Mouse (Mus musculus) limb, embryonic 14.5 days (tissue): ENCODE measurements around the gene Spg21. TPM values are rescaled to one million over a fixed set of nuclear protein-coding genes. Genes with fewer than 3 reads are reported as not detected.
A peak's percentile ranks its signal among the peaks of the same experiment; 100 is the strongest.

ENCODE experiments used
- ATAC-seq: fragments of 200-750 bp; cut with Nextera tagmentation; 2 replicates; pipeline ENCODE4 v1.8.0; 2017; ENCODE audit warnings: low read depth, moderate number of reproducible peaks, moderate TSS enrichment; ENCODE audit not compliant: low FRiP score
- DNase-seq: peaks from one replicate; pipeline ENCODE4 v3.0.0-alpha.2; 2015; ENCODE audit warnings: low spot score
- H3K27ac ChIP-seq: fragments of 300-500 bp; sonication (generic); replicated peaks from 2 replicates; pipeline ENCODE4 v1.5.1; 2014; ENCODE audit warnings: low read depth, mild to moderate bottlenecking, low read length, moderate library complexity, mixed read lengths
- H3K27me3 ChIP-seq: fragments of 300-500 bp; sonication (generic); 2 replicates; pipeline ENCODE4 v1.6.1; 2014; ENCODE audit warnings: low read length, mixed read lengths; ENCODE audit not compliant: control insufficient read depth, insufficient read depth
- H3K36me3 ChIP-seq: fragments of 300-500 bp; sonication (generic); 2 replicates; pipeline ENCODE4 v1.6.1; 2014; ENCODE audit warnings: mild to moderate bottlenecking, low read length, moderate library complexity, mixed read lengths; ENCODE audit not compliant: control insufficient read depth, insufficient read depth
- H3K4me1 ChIP-seq: fragments of 300-500 bp; sonication (generic); 2 replicates; pipeline ENCODE4 v1.6.1; 2014; ENCODE audit warnings: antibody characterized with exemption, low read length, mixed read lengths; ENCODE audit not compliant: control insufficient read depth, insufficient read depth
- H3K4me2 ChIP-seq: fragments of 300-500 bp; sonication (generic); replicated peaks from 2 replicates; pipeline ENCODE4 v1.6.1; 2014; ENCODE audit warnings: low read depth, mild to moderate bottlenecking, low read length, moderate library complexity; ENCODE audit not compliant: severe bottlenecking
- H3K4me3 ChIP-seq: fragments of 300-500 bp; sonication (generic); replicated peaks from 2 replicates; pipeline ENCODE4 v1.5.1; 2014; ENCODE audit warnings: low read length
- H3K9ac ChIP-seq: fragments of 300-500 bp; sonication (generic); 2 replicates; pipeline ENCODE4 v1.6.1; 2014; ENCODE audit warnings: mild to moderate bottlenecking, low read depth, low read length, moderate library complexity; ENCODE audit not compliant: severe bottlenecking
- H3K9me3 ChIP-seq: fragments of 300-500 bp; sonication (generic); 2 replicates; pipeline ENCODE4 v1.6.1; 2016; ENCODE audit warnings: low read length; ENCODE audit not compliant: control insufficient read depth
- POLR2A ChIP-seq: fragments of 200-500 bp; IDR thresholded peaks from 2 replicates; pipeline ENCODE4 v1.8.0; 2012; ENCODE audit warnings: inconsistent platforms, mild to moderate bottlenecking, moderate library complexity, borderline replicate concordance; ENCODE audit not compliant: insufficient read depth, insufficient read length; ENCODE audit errors: extremely low read depth
- WGBS: fragments of 180-500 bp; shearing (Covaris S2); extraction: QIAGEN DNeasy Blood & Tissue Kit; methylation state at CpG from one replicate; pipeline ENCODE4 v1.1.7; 2014; 5-methylcytosine and 5-hydroxymethylcytosine counted together
- polyA plus RNA-seq, 2 experiments: library from polyadenylated mRNA; depleted of rRNA in 1 of 2; stranded (reverse) in 1 of 2; unstranded in 1 of 2; fragments of >200 nt; fragmentation: Nextera tagmentation in 1 of 2; extraction: Ambion mirVana in 1 of 2; gene quantifications; 2 replicates each; pipeline versions ENCODE4 v1.2.1 to v1.2.3; 2012 to 2014

Gene Spg21
- polyA plus RNA-seq, 2 experiments = 70.3 to 169 TPM

GRCm38 (mm10) chr9:65467686-65468085, 6.9 kb downstream of the Spg21 start:
- Histone ChIP-seq H3K27me3 (no peaks in the 10 kb centered on the region), H3K9ac (no peak overlapping the region), H3K4me1 (no peaks in the 10 kb centered on the region), H3K4me3 (no peak overlapping the region), H3K36me3 (peaks cover 53% of the 10 kb centered on the region), H3K4me2 (no peak overlapping the region), H3K9me3 (no peaks in the 10 kb centered on the region), H3K27ac (no peak overlapping the region)
- DNase-seq (no peak), ATAC-seq (no peak)
- no peak for TF ChIP-seq POLR2A
- WGBS = 64% methylated on average over 11 of the region's 11 CpGs

- TF ChIP-seq POLR2A = no peak
- H3K9me3 ChIP-seq = no peaks in the 10 kb centered on the region
- H3K27ac ChIP-seq = no peak overlapping the region
- H3K4me1 ChIP-seq = no peaks in the 10 kb centered on the region
- DNase-seq = no peak
- 83% methylated on average over 4 of the region's 4 CpGs for WGBS
- H3K27me3 ChIP-seq = no peaks in the 10 kb centered on the region
- no peak for ATAC-seq
- H3K4me2 ChIP-seq = no peak overlapping the region
- no peak overlapping the region for H3K9ac ChIP-seq
- H3K4me3 ChIP-seq = no peak overlapping the region
- H3K36me3 ChIP-seq = peaks cover 81% of the 10 kb centered on the region
These were observed 12.0 kb downstream of the Spg21 start for GRCm38 (mm10) chr9:65472769-65473168.

- Histone ChIP-seq H3K27me3 (no peaks in the 10 kb centered on the region), H3K4me2 (no peak overlapping the region), H3K4me1 (no peaks in the 10 kb centered on the region), H3K27ac (no peak overlapping the region), H3K4me3 (no peak overlapping the region), H3K9me3 (no peaks in the 10 kb centered on the region), H3K36me3 (peaks cover 97% of the 10 kb centered on the region), H3K9ac (no peak overlapping the region)
- DNase-seq (no peak), ATAC-seq (no peak)
- TF ChIP-seq POLR2A = no peak
- 90% methylated on average over 8 of the region's 8 CpGs for WGBS
These were observed 18.4 kb downstream of the Spg21 start for GRCm38 (mm10) chr9:65479158-65479557.

GRCm38 (mm10) chr9:65480071-65480470, 19.3 kb downstream of the Spg21 start:
- no peak for ATAC-seq
- Histone ChIP-seq H3K27me3 (no peaks in the 10 kb centered on the region), H3K9ac (no peak overlapping the region), H3K4me1 (no peaks in the 10 kb centered on the region), H3K9me3 (no peaks in the 10 kb centered on the region), H3K36me3 (peaks cover 97% of the 10 kb centered on the region), H3K27ac (no peak overlapping the region), H3K4me3 (no peak overlapping the region), H3K4me2 (no peak overlapping the region)
- 91% methylated on average over 5 of the region's 5 CpGs for WGBS
- TF ChIP-seq POLR2A = no peak
- no peak for DNase-seq

- no peaks in the 10 kb centered on the region for H3K27me3 ChIP-seq
- 62% methylated on average over 3 of the region's 3 CpGs for WGBS
- ATAC-seq (no peak), DNase-seq (no peak)
- TF ChIP-seq POLR2A = no peak
- H3K9ac ChIP-seq = no peak overlapping the region
- H3K4me2 ChIP-seq = no peak overlapping the region
- no peak overlapping the region for H3K27ac ChIP-seq
- H3K9me3 ChIP-seq = no peaks in the 10 kb centered on the region
- H3K36me3 ChIP-seq = peaks cover 15% of the 10 kb centered on the region; the same call in 1 of the 2 replicates
- H3K4me3 ChIP-seq = no peak overlapping the region
- no peaks in the 10 kb centered on the region for H3K4me1 ChIP-seq
These were observed 30.7 kb downstream of the Spg21 start for GRCm38 (mm10) chr9:65491476-65491875.

GRCm38 (mm10) chr9:65492351-65492750, 31.6 kb downstream of the Spg21 start:
- WGBS = 79% methylated on average over 2 of the region's 2 CpGs
- Histone ChIP-seq H3K9ac (no peak overlapping the region), H3K27ac (0 out of 2 replicates have a peak overlapping the region, but pooled peaks have one; percentile 33), H3K4me3 (no peak overlapping the region), H3K4me1 (no peaks in the 10 kb centered on the region), H3K9me3 (no peaks in the 10 kb centered on the region), H3K36me3 (peaks cover 7% of the 10 kb centered on the region; the same call in 1 of the 2 replicates), H3K27me3 (no peaks in the 10 kb centered on the region), H3K4me2 (no peak overlapping the region)
- no peak for ATAC-seq
- no peak for TF ChIP-seq POLR2A
- no peak for DNase-seq
